Mouse (Mus musculus) lung, embryonic 15.5 days (tissue): ENCODE measurements around the gene Nfkbie. TPM values are rescaled to one million over a fixed set of nuclear protein-coding genes. Genes with fewer than 3 reads are reported as not detected.

Experiments
- ATAC-seq: fragments of 200-750 bp; cut with Nextera tagmentation; 2 replicates; pipeline ENCODE4 v1.8.0; 2017; ENCODE audit warnings: moderate number of reproducible peaks, borderline replicate concordance; ENCODE audit not compliant: low FRiP score, low TSS enrichment; ENCODE audit errors: extremely low read depth
- H3K27ac ChIP-seq: fragments of 300-500 bp; sonication (generic); 2 replicates; pipeline ENCODE4 v1.5.1; 2015; ENCODE audit warnings: moderate library complexity, mild to moderate bottlenecking, inconsistent platforms
- H3K27me3 ChIP-seq: fragments of 300-500 bp; sonication (generic); 2 replicates; pipeline ENCODE4 v1.6.1; 2015; ENCODE audit warnings: inconsistent platforms
- H3K36me3 ChIP-seq: fragments of 300-500 bp; sonication (generic); 2 replicates; pipeline ENCODE4 v1.6.1; 2015; ENCODE audit warnings: inconsistent platforms
- H3K4me1 ChIP-seq: fragments of 300-500 bp; sonication (generic); 2 replicates; pipeline ENCODE4 v1.6.1; 2015; ENCODE audit warnings: inconsistent platforms
- H3K4me2 ChIP-seq: fragments of 300-500 bp; sonication (generic); 2 replicates; pipeline ENCODE4 v1.6.1; 2015; ENCODE audit warnings: inconsistent platforms, mild to moderate bottlenecking, moderate library complexity
- H3K4me3 ChIP-seq: fragments of 300-500 bp; sonication (generic); 2 replicates; pipeline ENCODE4 v1.5.1; 2015; ENCODE audit warnings: mild to moderate bottlenecking, inconsistent platforms
- H3K9ac ChIP-seq: fragments of 300-500 bp; sonication (generic); 2 replicates; pipeline ENCODE4 v1.6.1; 2015; ENCODE audit warnings: inconsistent platforms
- H3K9me3 ChIP-seq: fragments of 300-500 bp; sonication (generic); 2 replicates; pipeline ENCODE4 v1.6.1; 2016; ENCODE audit warnings: inconsistent platforms
- WGBS: fragments of 180-500 bp; shearing (Covaris S2); methylation state at CpG from one replicate; pipeline ENCODE4 v1.1.7; 2015; 5-methylcytosine and 5-hydroxymethylcytosine counted together
- polyA plus RNA-seq: library from polyadenylated mRNA; unstranded; fragments of >200 nt; fragmentation: Nextera tagmentation; extraction: Ambion mirVana; gene quantifications from 2 replicates; pipeline ENCODE4 v1.2.1, GENCODE M21; 2015

Nfkbie gene
- polyA plus RNA-seq = 3.0 and 5.0 TPM in 2 replicates

DNA sequence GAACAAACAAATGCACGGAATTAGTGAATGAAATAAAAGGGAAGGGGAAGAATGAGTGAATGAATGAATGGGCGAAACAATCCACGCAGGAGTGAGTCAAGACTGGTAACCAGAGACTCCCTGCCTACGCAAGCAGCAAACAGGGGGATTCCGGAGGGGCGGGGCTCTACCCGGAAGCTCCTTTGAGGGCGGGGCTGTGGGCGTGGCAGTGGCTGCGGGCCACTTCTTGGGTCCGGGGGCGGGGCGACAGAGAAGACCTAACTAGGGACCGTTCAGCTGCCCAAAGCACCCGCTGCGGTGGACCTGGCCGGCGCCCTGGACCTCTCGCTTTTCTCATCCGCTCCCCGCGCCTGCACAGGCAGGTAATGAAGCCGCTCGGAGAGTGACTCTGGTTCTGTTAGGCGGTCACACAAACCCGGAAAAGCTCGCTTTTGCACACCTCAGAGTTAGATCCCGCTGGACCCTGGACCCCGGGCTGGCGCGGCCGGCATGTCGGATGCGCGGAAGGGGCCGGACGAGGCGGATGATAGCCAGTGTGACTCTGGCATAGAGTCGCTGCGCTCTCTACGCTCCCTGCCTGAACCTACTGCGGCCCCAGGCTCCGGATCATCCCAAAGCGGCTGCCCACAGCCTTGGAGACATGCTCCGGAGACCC, at the start of gene Nfkbie:
Nfkbie (plus strand) TSS at position 252 of the 655 bp plus-strand sequence.
- peaks cover 10% of the 10 kb centered on the region for H3K4me1 ChIP-seq
- ATAC-seq = peak; percentile 73
- H3K36me3 ChIP-seq = no peaks in the 10 kb centered on the region
- peak within 1 kb of the TSS; percentile 47 for H3K9ac ChIP-seq
- H3K27ac ChIP-seq = no peak within 1 kb of the TSS
- WGBS = 1% methylated on average over 45 of the region's 45 CpGs
- peak within 1 kb of the TSS; percentile 94 for H3K4me2 ChIP-seq
- H3K27me3 ChIP-seq = peaks cover 37% of the 10 kb centered on the region
- H3K4me3 ChIP-seq = peak within 1 kb of the TSS; percentile 55
- no peaks in the 10 kb centered on the region for H3K9me3 ChIP-seq

DNA sequence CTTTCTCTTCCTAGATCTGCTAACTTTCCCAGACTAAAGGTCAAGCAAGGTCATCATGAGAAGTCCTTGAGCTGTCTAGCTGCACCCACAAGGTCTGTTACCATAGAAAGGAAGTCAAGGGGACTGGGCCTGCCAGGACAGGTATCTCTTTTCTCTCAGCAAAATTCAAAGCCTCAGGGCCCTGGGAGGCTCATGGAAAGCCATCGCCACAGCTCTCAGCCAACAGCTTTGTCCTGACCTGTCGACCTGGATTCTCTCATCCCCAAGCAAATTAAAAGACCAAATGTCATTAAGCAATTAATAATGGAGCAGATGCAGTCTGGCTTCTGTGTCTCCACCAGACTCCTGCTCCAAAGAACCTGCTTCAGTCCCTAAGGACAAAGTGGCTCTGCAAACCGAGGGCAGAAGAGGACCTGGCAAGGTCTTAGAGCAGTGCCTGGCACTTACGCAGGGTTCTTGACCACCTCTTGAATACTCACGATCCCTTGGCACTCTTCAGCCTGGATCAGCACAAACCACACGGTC, 49.5 kb upstream of the Nfkbie start:
- H3K27ac ChIP-seq = no peak overlapping the region
- no peaks in the 10 kb centered on the region for H3K27me3 ChIP-seq
- ATAC-seq = no peak
- H3K4me2 ChIP-seq = peak overlapping the region; percentile 54
- H3K9me3 ChIP-seq = no peaks in the 10 kb centered on the region
- no peak overlapping the region; the same call in 1 of the 2 replicates for H3K4me3 ChIP-seq
- peaks cover 7% of the 10 kb centered on the region; the same call in 1 of the 2 replicates for H3K4me1 ChIP-seq
- WGBS = 61% methylated on average over 6 of the region's 6 CpGs
- H3K9ac ChIP-seq = no peak overlapping the region
- H3K36me3 ChIP-seq = peaks cover 7% of the 10 kb centered on the region

DNA sequence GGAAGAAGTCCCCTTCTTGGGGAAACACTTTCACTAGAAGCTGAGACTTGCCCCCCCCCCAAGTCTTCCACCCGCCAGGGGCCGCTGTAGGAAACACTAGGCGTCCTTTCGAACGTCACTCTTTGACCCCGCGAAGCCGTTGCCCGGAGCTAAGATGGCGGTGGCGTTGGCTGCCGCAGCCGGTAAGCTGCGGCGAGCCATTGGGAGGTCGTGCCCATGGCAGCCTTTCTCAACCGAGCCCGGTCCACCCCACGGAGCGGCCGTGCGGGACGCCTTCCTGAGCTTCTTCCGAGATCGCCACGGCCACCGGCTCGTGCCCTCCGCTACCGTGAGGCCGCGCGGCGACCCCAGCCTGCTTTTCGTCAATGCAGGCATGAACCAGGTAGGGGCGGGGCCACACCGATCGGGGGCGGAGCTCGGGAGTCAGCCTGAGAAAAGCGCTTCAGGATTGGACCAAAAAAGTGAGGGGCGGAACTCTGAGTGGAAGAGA, 48.8 kb upstream of the Nfkbie start, which contains the start of gene Aars2:
Aars2 (plus strand) TSS at position 142 of the 490 bp plus-strand sequence.
- Histone ChIP-seq H3K9ac (peak within 1 kb of the TSS; percentile 88), H3K4me1 (peaks cover 7% of the 10 kb centered on the region; the same call in 1 of the 2 replicates), H3K27ac (peak within 1 kb of the TSS; percentile 87), H3K36me3 (peaks cover 9% of the 10 kb centered on the region), H3K9me3 (no peaks in the 10 kb centered on the region), H3K4me3 (peak within 1 kb of the TSS; percentile 98), H3K4me2 (peak within 1 kb of the TSS; percentile 54), H3K27me3 (no peaks in the 10 kb centered on the region)
- ATAC-seq = peak; percentile 93
- WGBS = under 1% methylated on average over 42 of the region's 42 CpGs

DNA sequence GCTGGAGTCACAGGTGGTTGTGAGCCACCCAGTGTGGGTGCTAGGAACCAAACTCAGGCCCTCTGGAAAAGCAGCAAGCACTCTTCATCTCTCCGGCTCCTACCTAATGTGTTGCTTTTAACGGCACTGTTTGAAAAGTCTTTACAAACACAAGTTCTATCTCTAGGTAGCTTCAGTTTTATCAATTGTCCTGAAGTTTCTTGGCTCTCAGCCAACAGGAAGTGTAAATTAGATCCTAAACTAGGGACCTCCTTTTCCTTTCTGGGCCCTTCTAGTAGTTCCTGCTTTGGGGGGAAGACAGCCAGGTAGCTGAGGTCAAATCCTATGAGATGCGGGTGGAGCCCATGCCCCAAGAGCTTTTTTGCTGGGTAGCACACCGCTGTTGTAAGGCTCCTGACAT, 44.6 kb upstream of the Nfkbie start:
- Histone ChIP-seq H3K4me1 (peaks cover 7% of the 10 kb centered on the region; the same call in 1 of the 2 replicates), H3K27me3 (no peaks in the 10 kb centered on the region), H3K27ac (no peak overlapping the region), H3K4me3 (no peak overlapping the region), H3K4me2 (no peak overlapping the region), H3K36me3 (peaks cover 9% of the 10 kb centered on the region), H3K9me3 (no peaks in the 10 kb centered on the region), H3K9ac (no peak overlapping the region)
- 83% methylated on average over 4 of the region's 4 CpGs for WGBS
- ATAC-seq = no peak

DNA sequence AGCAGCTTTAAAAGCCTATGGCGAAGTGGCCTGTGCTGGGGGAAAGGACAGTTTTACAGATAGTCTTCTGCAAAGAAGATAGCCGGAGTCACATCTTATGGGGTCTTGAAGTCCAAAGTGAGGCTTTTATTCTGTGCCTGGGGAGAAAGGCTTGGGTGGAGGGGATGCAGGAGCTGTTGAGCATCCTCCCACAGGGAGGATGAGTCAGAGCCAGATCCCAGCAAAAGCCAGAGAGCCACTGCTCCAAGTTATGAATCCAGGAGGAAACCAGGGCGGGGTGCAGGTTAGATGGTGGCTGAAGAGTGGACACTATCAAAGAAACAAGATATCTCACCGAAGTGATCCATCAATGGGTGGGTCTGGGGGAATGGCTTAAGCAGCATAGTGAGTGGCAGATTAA, 43.7 kb upstream of the Nfkbie start:
- no peaks in the 10 kb centered on the region for H3K27me3 ChIP-seq
- 91% methylated on average over 4 of the region's 4 CpGs for WGBS
- peaks cover 9% of the 10 kb centered on the region for H3K36me3 ChIP-seq
- ATAC-seq = no peak
- H3K27ac ChIP-seq = no peak overlapping the region
- H3K9ac ChIP-seq = no peak overlapping the region
- H3K4me1 ChIP-seq = peaks cover 7% of the 10 kb centered on the region; the same call in 1 of the 2 replicates
- no peak overlapping the region for H3K4me2 ChIP-seq
- H3K9me3 ChIP-seq = no peaks in the 10 kb centered on the region
- H3K4me3 ChIP-seq = no peak overlapping the region

DNA sequence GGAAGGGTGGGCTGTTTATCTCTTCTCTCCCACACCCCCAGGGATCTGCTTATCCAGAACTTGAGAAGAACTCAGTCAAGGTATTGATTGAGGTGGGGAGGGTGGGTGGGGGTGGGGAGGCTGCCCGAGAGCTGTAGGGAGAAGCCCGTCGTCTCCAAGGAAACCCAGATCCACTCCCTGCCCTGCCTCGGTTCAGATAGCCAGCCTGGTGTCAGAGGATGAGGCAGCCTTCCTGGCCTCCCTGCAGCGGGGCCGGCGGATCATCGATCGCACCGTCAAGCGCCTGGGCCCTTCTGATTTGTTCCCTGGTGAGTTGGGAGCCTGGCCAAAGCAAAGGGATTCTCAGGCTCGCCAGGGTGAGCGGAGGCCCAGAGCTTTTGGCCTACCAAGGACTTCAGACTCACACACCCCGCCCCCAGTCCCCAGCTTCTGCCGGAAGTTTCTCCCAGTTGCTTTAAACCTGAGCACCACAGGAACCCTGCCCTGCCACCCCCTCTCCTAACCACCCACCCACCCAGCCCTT, 40.2 kb upstream of the Nfkbie start:
- Histone ChIP-seq H3K36me3 (0 out of 2 replicates have a peak, but pooled peaks cover 8% of the 10 kb centered on the region), H3K27ac (no peak overlapping the region)
- WGBS = 42% methylated on average over 15 of the region's 15 CpGs

DNA sequence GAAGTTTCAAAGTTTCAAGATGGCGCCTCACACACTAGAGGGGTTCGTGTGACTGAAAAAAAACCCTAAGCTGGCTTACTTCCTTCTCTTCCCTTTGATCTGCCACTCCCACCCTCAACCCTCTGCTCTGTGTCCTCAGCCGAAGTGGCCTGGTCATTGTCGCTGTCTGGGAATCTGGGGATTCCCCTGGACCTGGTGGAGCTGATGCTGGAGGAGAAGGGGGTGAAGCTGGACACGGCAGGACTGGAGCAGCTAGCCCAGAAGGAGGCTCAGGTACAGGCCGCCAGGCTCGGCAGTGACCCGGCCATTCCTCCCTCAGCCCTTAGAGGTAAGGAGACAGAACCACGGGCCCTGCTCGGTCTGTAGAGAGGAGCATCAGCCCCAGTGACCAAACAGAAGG, 39.7 kb upstream of the Nfkbie start:
- H3K36me3 ChIP-seq = 0 out of 2 replicates have a peak, but pooled peaks cover 8% of the 10 kb centered on the region
- H3K9me3 ChIP-seq = no peaks in the 10 kb centered on the region
- no peak overlapping the region for H3K9ac ChIP-seq
- no peaks in the 10 kb centered on the region for H3K4me1 ChIP-seq
- no peak overlapping the region for H3K4me2 ChIP-seq
- 85% methylated on average over 10 of the region's 10 CpGs for WGBS
- no peaks in the 10 kb centered on the region for H3K27me3 ChIP-seq
- no peak overlapping the region for H3K27ac ChIP-seq
- ATAC-seq = no peak
- no peak overlapping the region for H3K4me3 ChIP-seq

More for the DNA sequence above, 40.2 kb upstream of the Nfkbie start:
- no peak overlapping the region for H3K4me3 ChIP-seq
- H3K4me1 ChIP-seq = no peaks in the 10 kb centered on the region
- no peak for ATAC-seq
- no peak overlapping the region for H3K4me2 ChIP-seq
- H3K27me3 ChIP-seq = no peaks in the 10 kb centered on the region
- H3K9me3 ChIP-seq = no peaks in the 10 kb centered on the region
- H3K9ac ChIP-seq = no peak overlapping the region

DNA sequence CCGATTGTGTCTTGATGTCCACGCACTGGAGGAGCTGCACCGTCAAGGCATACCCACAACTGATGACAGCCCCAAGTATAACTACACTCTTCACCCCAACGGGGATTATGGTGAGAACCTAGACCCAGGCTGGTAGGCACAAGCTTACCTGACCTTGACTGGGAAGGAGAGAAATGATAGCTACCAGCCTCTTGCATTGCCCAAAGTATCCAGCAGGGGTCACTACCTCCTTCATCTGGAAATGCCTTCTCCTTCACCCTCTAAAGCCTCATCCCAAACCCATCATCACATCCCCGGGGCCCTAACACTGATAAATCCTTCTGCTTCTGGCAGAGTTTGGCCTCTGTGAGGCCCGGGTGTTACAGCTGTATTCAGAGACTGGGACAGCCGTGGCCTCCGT, 39.0 kb upstream of the Nfkbie start:
- WGBS = 39% methylated on average over 8 of the region's 8 CpGs
- no peak for ATAC-seq

DNA sequence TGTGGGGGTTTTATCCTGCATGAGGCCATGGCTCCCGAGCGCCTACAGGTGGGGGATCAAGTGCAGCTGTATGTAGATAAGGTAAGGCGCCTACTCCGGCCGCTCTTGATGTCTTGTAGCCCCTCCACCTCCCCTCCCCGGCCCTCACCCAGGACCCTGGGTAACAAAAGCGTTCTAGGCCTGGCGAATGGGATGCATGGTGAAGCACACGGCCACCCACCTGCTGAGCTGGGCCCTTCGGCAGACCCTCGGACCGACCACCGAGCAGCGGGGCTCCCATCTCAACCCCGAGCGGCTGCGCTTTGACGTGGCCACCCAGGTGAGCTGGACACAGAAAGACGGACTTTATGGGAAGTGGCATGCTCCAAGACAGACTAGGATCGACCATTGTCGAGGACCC, 38.4 kb upstream of the Nfkbie start:
- Histone ChIP-seq H3K27ac (no peak overlapping the region), H3K9me3 (no peaks in the 10 kb centered on the region), H3K36me3 (0 out of 2 replicates have a peak, but pooled peaks cover 6% of the 10 kb centered on the region), H3K9ac (no peak overlapping the region), H3K4me2 (no peak overlapping the region), H3K4me3 (no peak overlapping the region), H3K4me1 (no peaks in the 10 kb centered on the region), H3K27me3 (no peaks in the 10 kb centered on the region)
- 87% methylated on average over 21 of the region's 21 CpGs for WGBS
- no peak for ATAC-seq

More for the DNA sequence above, 39.0 kb upstream of the Nfkbie start:
- no peak overlapping the region for H3K27ac ChIP-seq
- H3K4me3 ChIP-seq = no peak overlapping the region
- no peak overlapping the region for H3K4me2 ChIP-seq
- no peak overlapping the region for H3K9ac ChIP-seq
- no peaks in the 10 kb centered on the region for H3K9me3 ChIP-seq
- no peaks in the 10 kb centered on the region for H3K27me3 ChIP-seq
- H3K4me1 ChIP-seq = no peaks in the 10 kb centered on the region
- 0 out of 2 replicates have a peak, but pooled peaks cover 6% of the 10 kb centered on the region for H3K36me3 ChIP-seq

DNA sequence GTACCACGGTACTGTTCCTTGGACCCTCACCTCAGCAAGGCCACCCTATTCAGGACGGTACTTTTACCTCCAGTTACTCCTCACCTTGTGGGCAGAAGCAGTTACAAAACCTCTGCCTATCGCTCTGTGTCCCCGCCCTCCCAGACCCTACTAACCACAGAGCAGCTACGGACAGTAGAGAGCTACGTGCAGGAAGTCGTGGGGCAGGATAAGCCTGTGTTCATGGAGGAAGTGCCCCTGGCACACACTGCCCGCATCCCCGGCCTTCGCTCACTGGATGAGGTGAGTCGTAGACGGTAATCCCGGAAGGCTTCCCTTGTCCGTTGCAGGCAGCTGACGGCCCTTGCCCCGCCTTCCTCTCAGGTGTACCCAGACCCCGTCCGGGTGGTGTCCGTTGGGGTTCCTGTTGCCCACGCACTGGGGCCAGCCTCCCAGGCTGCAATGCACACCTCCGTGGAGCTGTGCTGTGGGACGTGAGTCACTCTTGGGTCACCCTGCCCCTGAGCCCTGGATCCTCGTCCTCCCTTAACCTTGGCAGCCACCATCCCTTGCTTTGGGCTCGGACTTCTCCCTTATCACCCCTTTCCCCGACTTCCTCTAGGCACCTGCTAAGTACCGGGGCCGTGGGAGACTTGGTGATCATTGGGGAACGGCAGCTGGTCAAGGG, 37.8 kb upstream of the Nfkbie start:
- no peaks in the 10 kb centered on the region for H3K9me3 ChIP-seq
- H3K36me3 ChIP-seq = 0 out of 2 replicates have a peak, but pooled peaks cover 6% of the 10 kb centered on the region
- H3K4me1 ChIP-seq = 0 out of 2 replicates have a peak, but pooled peaks cover 4% of the 10 kb centered on the region
- no peak overlapping the region for H3K4me2 ChIP-seq
- ATAC-seq = no peak
- no peak overlapping the region for H3K4me3 ChIP-seq
- no peak overlapping the region for H3K27ac ChIP-seq
- WGBS = 87% methylated on average over 28 of the region's 28 CpGs
- H3K27me3 ChIP-seq = no peaks in the 10 kb centered on the region
- H3K9ac ChIP-seq = no peak overlapping the region

DNA sequence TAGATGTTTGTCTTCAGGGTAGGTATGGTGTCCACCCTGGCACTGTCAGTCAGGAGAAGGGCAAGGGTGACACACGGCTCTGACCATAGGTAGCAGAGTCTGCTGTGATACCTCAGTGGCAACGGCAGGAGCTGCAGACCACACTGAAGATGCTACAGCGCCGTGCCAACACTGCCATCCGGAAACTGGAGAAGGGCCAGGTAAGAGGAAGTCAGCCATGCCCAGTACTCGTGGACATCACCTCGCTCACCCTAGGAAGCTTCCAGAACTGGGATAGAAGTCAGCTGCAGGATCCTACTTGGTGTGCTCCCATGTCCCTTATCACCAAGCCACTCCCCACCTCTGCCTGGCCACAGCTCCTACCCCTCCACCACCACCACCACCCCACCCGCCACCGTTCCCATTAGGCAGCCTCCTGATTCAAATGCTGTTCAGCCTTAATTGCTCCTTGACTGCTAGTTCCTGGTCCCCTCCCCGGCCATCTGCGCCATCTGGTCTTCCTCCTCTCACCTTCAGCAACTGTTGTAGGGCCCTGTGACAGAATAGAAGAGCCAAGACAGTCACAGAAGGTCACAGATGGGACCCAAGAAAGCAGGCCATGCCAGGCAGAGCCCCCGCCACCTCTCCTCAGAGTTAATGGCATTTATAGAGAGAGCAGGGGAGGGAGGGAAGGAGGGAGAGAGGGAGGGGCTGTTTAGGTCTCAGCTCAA, 36.6 kb upstream of the Nfkbie start:
- Histone ChIP-seq H3K27me3 (peaks cover 6% of the 10 kb centered on the region; the same call in 1 of the 2 replicates), H3K4me2 (no peak overlapping the region), H3K27ac (no peak overlapping the region), H3K36me3 (0 out of 2 replicates have a peak, but pooled peaks cover 6% of the 10 kb centered on the region), H3K9ac (no peak overlapping the region), H3K9me3 (no peaks in the 10 kb centered on the region), H3K4me3 (no peak overlapping the region), H3K4me1 (peaks cover 12% of the 10 kb centered on the region; the same call in 1 of the 2 replicates)
- ATAC-seq = no peak
- 85% methylated on average over 12 of the region's 12 CpGs for WGBS
